Mouse (Mus musculus): ENCODE data around the gene Pla2g10. TPM values are rescaled to one million over a fixed set of nuclear protein-coding genes. Genes with fewer than 3 reads are reported as not detected.

The Pla2g10 gene
- not detected for polyA plus RNA-seq (2017; shearing (Covaris generic))

GRCm38 (mm10) chr16:13730285-13731255 is at the start of gene Pla2g10:
Gene Pla2g10 (minus strand): TSS chr16:13730983.

GRCm38 (mm10) chr16:13671685-13672385 is 58.9 kb downstream of the Pla2g10 start, which contains the start of the genes Bfar and 3110001I22Rik:
Gene Bfar (plus strand): TSS chr16:13671858.
Gene 3110001I22Rik (plus strand): TSS chr16:13671929.

GRCm38 (mm10) chr16:13667878-13668343 is 62.9 kb downstream of the Pla2g10 start, which contains the start of gene Parn:
Gene Parn (minus strand): TSS chr16:13668170.

Other genes with a start within 250 kb of the Pla2g10 start
- gene Parn, start 62.8 kb downstream of the Pla2g10 start, polyA plus RNA-seq (2017; shearing (Covaris generic)): 40.6 TPM
- gene Bfar, start 59.1 kb downstream of the Pla2g10 start, polyA plus RNA-seq (2017; shearing (Covaris generic)): 46.4 TPM
- gene 3110001I22Rik, start 59.1 kb downstream of the Pla2g10 start, polyA plus RNA-seq (2017; shearing (Covaris generic)): 26.9 TPM
- gene Rrn3, start 49.7 kb upstream of the Pla2g10 start, polyA plus RNA-seq (2017; shearing (Covaris generic)): 37.4 TPM
- gene Ntan1, start 87.9 kb upstream of the Pla2g10 start, polyA plus RNA-seq (2017; shearing (Covaris generic)): 110 TPM
- 41.7 TPM for gene Pdxdc1, start 172.1 kb upstream of the Pla2g10 start, polyA plus RNA-seq (2017; shearing (Covaris generic))
- 0.91 TPM for gene Mpv17l, start 172.2 kb upstream of the Pla2g10 start, polyA plus RNA-seq (2017; shearing (Covaris generic))